Mouse (Mus musculus) liver, postnatal 0 days (tissue): ENCODE results near the gene Mcm10.

Experiments used
- CTCF ChIP-seq: sonication (generic); IDR thresholded peaks from 2 replicates; pipeline ENCODE4 v1.5.1; 2016; ENCODE audit warnings: antibody characterized with exemption, low read depth
- EP300 ChIP-seq: IDR thresholded peaks from 2 replicates; pipeline ENCODE4 v1.6.1; 2016; ENCODE audit warnings: antibody characterized with exemption, low read depth, mild to moderate bottlenecking

DNA sequence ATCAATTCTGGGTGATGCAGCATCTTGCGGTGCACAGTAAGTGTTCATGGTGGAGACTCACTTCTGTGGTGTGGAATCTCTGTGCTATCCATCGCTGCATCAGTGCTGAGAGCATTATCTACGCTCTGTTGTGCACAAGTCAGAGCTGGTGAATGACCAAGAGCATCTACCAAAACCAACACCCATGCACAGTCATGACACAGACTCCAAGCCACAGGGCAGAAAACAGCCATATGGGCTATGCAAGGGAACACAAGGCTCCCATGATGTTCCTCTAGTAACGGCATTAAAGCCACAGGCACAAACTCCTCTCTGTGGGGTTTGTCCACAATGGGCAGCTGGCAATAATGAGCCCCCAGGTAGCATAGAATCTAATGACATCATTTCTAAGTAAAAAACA, 17.2 kb upstream of the Mcm10 start:
- TF ChIP-seq CTCF (no peak), EP300 (no peak)
